Mouse (Mus musculus) hematopoietic stem cell, adult 5-6 weeks (primary cell): ENCODE data around the gene Vac14. TPM values are rescaled to one million over a fixed set of nuclear protein-coding genes. Genes with fewer than 3 reads are reported as not detected.
A peak's percentile ranks its signal among the peaks of the same experiment; 100 is the strongest.

Experiments used
- ATAC-seq, 2 experiments: fragments of 125-278 bp in 1 of 2; replicated peaks in 1 of 2; 2 replicates each; pipeline ENCODE4 v1.8.0; 2016 to 2017; ENCODE audit warnings: inconsistent platforms in 2 of 2, mild to moderate bottlenecking in 2 of 2, moderate number of reproducible peaks in 2 of 2, low read depth in 1 of 2, moderate TSS enrichment in 1 of 2; ENCODE audit not compliant: low FRiP score in 2 of 2, poor library complexity in 2 of 2, severe bottlenecking in 2 of 2, insufficient read depth in 1 of 2, low TSS enrichment in 1 of 2
- total RNA-seq: library from RNA; stranded (forward); fragments of 172-1452, 232-1000 nt; gene quantifications from 2 replicates; pipeline ENCODE4 v1.2.3, GENCODE M21; 2017

Vac14 gene
- total RNA-seq, 1 experiment from 2014 or later, result 13.6 TPM

DNA sequence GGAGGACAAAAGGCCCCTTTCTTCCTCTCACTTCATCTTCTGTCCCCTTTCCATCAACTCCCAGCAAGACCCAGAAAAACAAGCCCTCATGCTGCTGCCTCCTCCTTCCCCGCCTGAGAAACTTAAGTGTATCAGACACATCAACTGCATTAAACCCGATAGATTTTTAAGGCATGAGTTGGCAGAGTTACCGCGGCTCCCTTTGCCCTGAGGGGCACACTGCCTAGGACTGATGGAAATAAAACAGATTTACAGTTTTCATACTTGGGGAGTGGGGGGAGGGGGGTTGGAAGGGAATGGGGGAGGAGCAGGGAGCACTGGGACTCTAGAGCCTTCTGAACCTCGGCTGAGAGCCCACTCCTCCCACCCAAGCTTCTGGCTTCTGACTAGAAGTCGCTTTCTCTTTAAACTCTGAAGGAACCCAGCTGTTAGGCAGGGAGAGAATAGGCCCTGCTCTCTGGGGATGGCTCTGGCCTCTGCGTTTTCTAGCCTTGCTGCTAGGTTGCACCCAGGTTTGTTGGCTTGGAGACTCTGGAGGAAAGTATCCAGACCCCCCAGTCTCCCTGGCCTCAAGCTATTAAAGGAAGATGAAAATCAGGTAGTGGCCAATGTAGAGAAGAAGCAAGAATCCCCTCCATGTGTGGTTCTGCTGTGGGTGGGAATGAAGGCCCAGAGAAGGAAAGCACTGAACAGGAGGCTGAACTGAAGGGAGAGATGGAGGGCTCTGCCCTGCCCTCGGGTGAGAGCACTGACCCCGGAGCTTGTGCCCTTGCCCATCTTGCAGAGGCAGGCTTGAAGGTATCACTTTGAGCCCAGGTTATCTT is 84.5 kb downstream of the Vac14 start:
- no peak for ATAC-seq

DNA sequence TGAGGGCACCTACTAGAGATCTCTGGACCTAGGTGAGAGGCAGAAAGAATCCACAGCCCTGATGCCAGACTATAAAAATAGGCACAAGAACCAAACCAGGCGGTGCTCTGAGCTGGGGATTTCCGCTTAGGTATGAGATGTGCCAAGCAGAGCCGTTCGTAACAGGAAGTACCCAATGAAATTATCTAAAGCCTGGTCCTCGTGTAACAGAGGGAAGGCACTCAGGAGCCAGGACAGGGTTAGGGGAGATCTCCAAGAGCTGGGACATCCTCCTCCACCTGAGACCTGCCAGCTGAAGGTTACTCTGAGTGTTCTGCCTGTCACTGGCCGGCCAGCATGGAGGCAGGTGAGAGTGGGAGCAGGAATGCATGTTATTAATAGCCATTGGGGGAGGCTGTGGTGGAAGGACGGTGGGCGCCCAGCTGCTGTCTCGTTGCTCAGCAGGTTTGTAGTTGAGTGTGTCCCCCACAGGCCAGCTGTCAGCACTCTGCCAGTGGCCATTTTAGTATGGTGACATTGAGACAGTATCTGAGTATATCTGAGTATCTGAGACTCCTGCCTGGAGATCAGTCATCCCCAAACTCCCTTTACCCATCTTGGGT is 85.2 kb downstream of the Vac14 start:
- ATAC-seq, result no peak

DNA sequence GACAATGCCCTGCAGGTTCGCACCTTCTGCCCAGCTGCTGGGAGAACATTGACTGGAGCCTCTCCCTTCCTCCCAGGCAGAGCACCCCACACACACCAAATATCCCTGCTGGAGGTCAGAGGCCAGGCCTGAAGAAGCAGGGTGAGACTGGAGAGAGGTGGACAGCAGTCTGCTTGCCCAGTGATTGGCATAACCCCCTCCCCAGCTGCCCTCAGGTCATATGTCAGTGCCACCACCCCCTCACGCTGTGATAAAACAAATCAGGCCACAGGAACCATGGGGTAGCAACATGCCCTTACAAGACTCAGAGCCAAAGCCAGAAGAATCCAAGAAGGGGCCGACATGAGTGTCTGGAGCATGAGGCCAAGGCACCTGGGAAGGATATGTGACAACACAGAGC is 85.7 kb downstream of the Vac14 start:
- ATAC-seq, result no peak

DNA sequence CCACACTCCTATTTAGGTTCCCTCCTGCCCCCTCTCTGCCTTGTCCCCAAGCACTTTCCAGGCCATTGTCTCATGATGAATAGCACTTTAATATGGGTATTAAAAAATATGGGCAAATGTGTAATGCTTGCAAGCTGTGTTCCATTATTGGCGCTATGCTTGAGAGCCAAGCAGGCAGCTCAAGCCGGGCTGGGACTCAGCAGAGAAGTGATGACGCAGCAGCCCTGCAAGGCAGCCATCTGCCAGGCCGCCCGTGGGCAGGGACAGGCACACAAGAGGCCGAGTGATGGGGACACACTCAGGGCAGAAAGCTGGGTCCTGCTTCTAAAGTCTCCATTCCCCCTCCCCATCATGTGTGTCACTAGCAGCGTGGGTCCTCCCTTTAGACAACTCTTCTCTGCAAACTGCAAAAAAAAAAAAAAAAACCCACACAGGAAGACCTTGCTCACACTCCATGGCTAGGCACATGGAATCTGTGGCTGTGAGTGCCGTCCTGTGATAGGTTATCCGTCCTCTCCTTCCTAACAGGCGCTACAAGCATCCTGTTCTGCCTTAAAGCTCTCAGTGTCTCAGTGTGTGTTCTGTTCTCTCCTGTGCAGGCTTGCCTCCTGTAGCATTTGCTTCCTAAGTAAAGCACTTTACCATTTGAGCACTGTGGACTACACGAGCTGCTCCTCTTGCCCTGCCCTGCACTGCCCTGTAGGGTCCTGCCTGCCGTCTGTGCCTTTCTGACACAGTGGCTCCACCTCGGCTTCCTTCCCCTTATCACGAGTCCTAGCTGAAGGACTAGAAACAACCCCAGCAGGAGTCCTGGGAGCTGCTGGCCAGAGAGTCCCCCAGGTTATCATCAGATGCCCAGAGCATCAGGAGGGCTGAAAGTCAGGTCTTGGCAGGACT is 87.3 kb downstream of the Vac14 start:
- ATAC-seq, result 0 out of 4 replicates have a peak, but pooled peaks of 1 of the 2 experiments have one; percentile 9

DNA sequence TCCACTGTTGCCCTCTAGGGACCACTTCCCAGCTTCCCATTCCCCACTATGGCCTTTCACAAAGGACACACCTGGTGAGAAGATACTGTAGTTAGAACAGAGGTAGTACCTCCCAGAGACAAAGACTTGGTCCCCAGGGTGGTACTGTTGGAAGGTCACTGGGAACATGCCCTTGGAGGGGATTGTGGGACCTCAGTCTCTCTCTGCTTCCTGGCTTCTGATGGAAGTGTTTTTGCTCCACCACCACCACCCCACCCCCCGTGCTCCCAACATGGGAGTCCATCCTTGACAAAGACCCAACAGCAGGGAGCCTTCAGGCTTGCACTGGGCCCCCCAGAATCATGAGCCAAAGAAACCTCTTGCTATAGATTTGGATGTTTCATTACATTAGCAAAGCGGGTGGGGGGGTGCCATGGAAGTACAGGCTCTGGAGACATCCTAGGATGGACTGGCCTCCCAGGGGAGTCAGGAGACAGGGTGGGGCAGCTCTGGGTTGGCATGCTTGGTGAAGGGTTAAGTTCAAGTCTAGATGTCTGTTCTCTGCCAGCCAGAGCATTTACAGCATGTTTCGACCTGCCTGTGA is 88.0 kb downstream of the Vac14 start:
- no peak for ATAC-seq

DNA sequence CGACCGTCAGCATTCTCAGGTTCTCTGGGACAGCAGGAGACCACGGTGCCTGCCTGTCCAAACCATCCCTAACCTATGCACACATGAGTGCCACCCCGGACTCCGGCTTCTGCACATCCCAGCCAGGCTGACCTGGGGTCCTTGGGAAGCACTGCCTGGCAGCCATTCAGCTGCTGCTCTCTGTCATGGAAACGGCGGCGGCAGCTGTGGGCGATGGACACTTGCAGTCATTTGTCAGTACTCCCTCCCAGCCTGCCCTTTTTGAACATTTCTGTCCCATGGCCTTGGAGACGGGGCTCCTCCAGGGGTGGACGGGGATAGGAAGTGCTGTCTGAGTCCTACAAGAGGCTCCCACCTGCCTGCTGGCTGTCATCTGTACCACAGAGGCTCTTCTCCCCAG is 90.0 kb downstream of the Vac14 start:
- ATAC-seq, result no peak

DNA sequence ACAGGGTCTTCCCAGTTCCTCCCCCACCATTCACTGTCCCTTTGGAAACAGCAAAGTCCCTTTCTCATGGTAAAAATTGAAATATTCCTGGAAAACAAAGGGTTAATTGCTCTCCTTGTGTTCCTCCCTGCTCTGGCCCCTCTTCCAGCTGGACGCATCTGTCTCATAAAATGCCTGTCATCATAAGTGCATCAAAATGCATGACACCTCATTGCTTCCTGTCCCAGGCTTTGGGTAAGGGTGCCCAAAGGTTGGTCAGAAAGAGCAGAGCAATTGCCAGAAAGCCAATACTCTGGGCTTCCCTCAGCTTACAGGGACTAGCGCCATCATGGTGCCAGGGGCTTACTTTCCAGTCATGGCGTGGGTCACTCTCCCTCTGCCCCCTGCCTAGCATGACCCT is 92.2 kb downstream of the Vac14 start:
- ATAC-seq, result no peak

DNA sequence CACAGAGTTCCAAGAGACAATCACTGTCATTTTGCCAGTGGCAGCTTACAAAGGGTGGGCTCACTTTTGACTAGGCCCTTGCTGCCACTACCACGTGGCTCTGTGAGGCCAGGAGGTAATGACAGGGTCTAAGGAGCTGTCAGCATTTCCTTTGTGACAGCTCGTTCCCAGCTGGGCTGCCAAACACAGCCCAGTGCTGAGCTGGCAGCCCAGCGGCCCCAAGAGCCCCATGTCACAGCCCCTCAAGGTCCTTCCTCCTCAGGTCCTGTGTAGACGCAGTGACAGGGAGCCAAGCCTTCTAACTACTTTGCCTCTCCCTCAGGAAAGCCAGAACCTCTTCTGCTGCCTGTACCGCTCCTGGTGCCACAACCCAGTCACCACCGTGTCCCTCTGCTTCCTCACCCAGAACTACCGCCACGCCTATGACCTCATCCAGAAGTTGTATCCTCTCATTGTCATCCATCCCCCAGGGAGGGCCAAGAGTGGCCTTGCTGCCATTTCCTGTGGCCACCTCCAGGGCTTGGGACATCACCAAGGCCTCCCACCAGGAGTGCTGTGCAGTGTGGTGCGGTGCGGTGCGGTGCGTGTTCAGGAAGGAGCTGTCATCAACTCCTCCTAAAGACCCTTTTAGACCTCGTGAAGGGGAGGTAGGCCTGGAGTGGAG is 93.0 kb downstream of the Vac14 start:
- no peak for ATAC-seq

DNA sequence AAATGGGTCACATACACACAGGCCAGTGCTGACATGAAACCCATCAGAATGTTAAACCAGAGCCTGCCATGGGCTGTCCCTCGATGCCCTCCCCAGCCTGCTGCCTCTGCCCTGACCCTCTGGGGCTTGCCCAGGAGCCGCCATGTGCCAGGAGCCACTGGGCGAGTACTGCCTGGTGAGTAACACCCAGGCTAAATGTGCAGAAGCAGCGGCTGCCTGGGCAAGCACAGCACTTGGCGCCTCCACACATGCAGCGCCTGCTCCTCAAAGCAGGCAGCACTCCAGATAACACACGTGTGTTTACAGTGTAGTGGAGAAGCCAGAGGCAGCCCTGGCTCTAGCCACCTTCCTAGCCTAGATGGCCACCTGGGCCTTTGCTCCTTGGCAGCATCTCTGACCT is 94.7 kb downstream of the Vac14 start:
- no peak for ATAC-seq

DNA sequence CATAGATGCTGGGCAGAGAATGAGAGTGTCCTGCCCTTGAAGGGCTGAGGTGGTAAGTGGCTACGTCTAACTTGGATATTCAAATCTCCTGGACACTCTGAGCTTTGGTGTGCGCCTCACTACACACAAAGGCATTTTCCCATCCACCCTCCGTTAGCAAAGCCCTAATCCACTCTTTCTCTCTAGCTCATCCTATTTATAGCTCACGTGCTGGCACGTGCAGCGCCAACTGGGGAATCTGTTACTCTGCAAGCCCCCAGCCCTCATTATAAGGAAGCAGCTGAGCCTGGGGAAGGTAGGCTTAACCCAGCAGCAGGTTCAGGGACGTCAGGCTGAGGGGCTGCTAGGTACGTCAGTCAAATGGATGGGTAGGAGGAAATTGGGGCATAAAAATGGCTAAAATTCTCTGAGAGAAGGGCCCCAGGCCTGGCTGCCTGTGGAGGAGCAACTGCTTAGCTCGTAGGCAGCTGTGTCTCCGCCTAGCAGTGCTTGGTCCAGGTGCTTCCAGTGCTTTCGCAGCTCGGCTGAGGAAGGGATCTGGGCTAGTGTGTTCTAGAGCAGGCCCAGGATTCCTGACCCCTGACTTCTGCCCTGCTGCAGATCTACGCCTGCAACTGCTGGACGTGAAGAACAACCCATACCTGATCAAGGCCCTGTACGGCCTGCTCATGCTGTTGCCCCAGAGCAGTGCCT is 96.6 kb downstream of the Vac14 start:
- ATAC-seq, result no peak

DNA sequence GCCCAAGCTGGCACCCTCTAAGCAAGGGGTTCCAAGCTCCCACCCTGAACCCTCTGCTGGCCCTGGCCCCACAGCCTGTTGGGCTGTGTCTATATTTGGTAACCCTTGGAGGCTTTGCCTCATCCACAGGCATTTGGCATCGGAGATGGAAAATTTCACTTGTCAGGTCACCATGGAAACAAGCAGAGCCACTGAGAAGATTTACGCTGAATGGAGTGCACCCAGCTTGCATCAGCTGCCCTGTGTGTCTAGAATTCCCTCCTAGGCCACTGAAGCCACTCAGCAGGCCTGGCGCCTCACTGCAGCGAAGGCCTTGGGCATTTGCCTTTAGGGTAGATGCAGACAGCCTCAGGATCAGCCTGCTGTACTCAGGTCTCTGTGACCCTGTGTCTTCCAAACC is 97.7 kb downstream of the Vac14 start:
- ATAC-seq, result no peak

DNA sequence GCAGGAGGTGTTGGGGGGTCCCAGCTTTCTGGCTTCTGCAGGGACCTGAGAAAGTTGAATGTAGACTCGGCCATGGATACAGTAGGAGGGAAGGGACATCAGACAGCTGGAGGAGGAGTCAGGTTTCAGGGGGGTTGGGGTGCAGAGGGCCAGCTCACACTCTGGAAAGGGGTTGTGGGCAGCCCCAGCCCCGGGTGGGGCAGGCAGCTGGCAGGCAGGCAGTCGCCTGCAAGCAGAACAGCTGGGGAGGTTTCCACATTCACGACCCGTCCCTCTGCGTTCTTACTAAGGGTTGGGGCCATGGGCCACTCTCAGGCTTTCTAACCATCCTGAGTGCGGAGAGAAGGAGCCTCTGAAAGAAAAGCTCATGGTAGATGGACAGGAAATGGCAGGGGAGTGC is 98.7 kb downstream of the Vac14 start:
- no peak for ATAC-seq

DNA sequence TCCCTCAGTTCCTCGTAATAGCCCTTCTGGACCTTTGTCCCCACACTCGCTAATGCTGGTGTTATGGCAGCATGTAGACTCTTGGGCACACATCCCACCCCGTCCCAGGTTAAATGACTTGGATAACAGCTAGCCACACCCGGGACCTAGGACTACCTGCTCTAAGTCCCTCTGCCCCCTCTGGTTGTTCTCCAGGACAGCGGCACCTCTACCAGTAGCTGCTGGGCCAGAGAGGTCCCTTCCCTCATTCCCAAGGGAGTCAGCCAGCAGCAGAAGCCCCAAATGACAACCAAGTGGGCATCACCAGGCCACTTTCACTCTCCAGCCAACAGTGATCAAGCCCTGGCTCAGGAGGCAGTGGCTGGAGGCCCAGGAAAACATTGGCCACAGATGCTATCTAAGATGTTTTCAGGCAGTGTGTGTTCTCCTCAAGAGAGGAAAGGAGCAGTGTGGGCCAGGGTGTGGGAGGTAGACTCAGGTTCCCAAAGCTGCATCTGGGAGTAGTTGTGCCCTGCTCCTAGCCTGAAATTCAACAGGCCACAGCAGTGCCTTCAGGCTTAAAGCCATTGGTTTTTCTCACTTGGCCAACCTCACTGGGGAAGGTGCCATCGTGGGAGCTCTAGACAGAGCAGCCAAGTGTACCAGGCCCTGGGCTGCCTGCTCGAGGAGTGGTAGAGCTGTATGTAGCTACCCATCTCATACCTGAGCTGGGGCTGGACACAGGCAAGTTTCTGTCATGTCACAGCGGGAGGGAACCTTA is 100.0 kb downstream of the Vac14 start:
- no peak for ATAC-seq

DNA sequence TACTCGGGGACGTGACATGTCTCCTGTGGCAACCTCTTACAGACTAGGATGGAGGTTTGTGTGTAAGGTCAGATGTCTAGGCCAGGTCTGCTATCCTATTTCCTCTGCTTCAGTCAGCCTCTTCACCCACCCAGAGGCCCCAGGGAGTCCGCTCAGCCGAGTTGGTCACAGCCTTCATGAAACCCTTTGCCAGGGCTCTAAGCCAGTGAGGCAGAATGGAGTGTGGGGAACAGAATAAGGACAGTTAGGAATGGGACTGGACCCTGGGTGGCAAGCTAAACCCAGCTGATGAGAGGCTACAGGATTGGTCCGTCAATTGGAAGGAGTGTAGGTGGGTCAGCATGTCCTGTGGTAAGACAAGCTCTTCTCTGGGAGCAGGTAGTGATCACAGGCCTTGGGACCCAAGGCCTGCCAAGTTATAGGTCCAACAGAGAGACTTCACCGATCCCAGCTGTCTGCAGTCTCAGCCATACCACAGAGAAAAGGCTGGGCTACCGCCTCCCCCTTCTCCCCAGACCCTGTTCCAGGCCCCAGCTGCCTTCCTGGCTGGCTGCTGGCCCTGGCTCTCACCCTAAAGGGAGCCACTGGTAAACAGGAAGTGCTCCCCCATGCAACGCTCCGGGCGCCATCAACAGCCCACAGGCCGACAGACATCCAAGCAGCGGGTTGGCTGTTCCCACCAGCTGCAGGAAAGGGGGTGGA is 100.7 kb downstream of the Vac14 start:
- ATAC-seq, result peak; percentile 47 to 50; a peak in 3 of 4 replicates

DNA sequence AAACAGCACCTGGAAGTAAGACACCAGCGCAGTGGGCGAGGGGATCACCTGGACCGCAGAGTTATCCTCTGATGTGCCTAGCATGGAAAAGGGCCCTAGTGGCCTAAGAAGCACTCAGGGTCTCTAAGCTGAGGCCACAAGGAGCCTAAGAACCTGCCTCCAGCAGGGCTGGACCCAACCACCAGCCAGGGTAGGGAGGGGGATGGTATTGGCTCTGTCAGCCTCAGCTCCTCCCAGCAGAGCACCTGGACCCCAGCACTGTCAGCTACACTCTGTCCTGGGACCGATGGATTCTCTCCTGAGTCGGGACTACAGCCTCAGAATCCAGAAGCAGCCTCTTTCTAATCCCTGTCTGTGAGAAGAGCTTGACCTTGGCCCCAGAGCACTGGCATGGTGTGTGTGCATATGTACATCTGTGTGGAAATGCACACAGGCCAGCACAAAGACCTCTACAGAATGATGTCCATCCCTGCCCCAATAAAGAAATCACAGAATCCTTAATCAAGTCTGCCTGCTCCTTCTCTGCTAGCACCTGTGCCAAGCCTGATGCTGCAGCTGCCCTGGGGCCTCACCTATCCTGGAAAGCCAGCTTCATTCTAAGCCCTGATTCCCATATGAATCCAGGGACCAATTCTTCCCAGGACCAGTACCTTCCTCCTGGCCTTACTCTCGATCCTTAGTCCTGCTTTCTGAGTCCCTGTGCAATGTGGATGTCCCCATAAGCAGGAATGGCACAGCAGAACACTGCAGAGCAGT is 101.7 kb downstream of the Vac14 start:
- no peak for ATAC-seq
